Mouse (Mus musculus) forebrain, postnatal 0 days (tissue): Measurements from ENCODE around the gene Irf5. TPM values are rescaled to one million over a fixed set of nuclear protein-coding genes. Genes with fewer than 3 reads are reported as not detected.

Experiments
- ATAC-seq: fragments of 200-750 bp; cut with Nextera tagmentation; 2 replicates; pipeline ENCODE4 v1.8.0; 2017; ENCODE audit warnings: mild to moderate bottlenecking, moderate library complexity
- DNase-seq: peaks from one replicate; pipeline ENCODE4 v3.0.0-alpha.2; 2015
- H3K27ac ChIP-seq: fragments of 300-500 bp; sonication (generic); 2 replicates; pipeline ENCODE4 v1.5.1; 2014; ENCODE audit warnings: low read depth, mild to moderate bottlenecking, antibody characterized with exemption, low read length, moderate library complexity, mixed read lengths
- H3K27me3 ChIP-seq: fragments of 300-500 bp; sonication (generic); 2 replicates; pipeline ENCODE4 v1.6.1; 2014; ENCODE audit warnings: mild to moderate bottlenecking, low read length, mixed read lengths; ENCODE audit not compliant: insufficient read depth
- H3K36me3 ChIP-seq: fragments of 300-500 bp; sonication (generic); 2 replicates; pipeline ENCODE4 v1.6.1; 2014; ENCODE audit warnings: mild to moderate bottlenecking, moderate library complexity; ENCODE audit not compliant: insufficient read depth
- H3K4me1 ChIP-seq: fragments of 300-500 bp; sonication (generic); 2 replicates; pipeline ENCODE4 v1.6.1; 2014; ENCODE audit warnings: antibody characterized with exemption; ENCODE audit not compliant: insufficient read depth
- H3K4me2 ChIP-seq: fragments of 300-500 bp; sonication (generic); 2 replicates; pipeline ENCODE4 v1.6.1; 2014; ENCODE audit warnings: low read depth, mild to moderate bottlenecking, moderate library complexity
- H3K4me3 ChIP-seq: fragments of 300-500 bp; sonication (generic); 2 replicates; pipeline ENCODE4 v1.5.1; 2014; ENCODE audit warnings: low read depth, low read length, mixed read lengths
- H3K9ac ChIP-seq: fragments of 300-500 bp; sonication (generic); 2 replicates; pipeline ENCODE4 v1.6.1; 2014; ENCODE audit warnings: mild to moderate bottlenecking
- H3K9me3 ChIP-seq: fragments of 300-500 bp; sonication (generic); 2 replicates; pipeline ENCODE4 v1.6.1; 2016; ENCODE audit warnings: low read length
- CTCF ChIP-seq: sonication (generic); IDR thresholded peaks from 2 replicates; pipeline ENCODE4 v1.5.1; 2016; ENCODE audit warnings: antibody characterized with exemption, control low read depth, low read depth
- WGBS: fragments of 180-500 bp; shearing (Covaris S2); extraction: QIAGEN DNeasy Blood & Tissue Kit; methylation state at CpG from one replicate; pipeline ENCODE4 v1.1.7; 2014; 5-methylcytosine and 5-hydroxymethylcytosine counted together
- polyA plus RNA-seq: library from polyadenylated mRNA; unstranded; fragments of >200 nt; fragmentation: Nextera tagmentation; extraction: Ambion mirVana; gene quantifications from 2 replicates; pipeline ENCODE4 v1.2.1, GENCODE M21; 2015
- total RNA-seq: library from RNA; depleted of rRNA; stranded (reverse); fragments of >200 nt; gene quantifications from 2 replicates; pipeline ENCODE4 v1.2.3, GENCODE M21; 2014

Irf5 gene
- total and polyA plus RNA-seq, 2 experiments from 2014 or later, result 1.9 to 3.9 TPM

DNA sequence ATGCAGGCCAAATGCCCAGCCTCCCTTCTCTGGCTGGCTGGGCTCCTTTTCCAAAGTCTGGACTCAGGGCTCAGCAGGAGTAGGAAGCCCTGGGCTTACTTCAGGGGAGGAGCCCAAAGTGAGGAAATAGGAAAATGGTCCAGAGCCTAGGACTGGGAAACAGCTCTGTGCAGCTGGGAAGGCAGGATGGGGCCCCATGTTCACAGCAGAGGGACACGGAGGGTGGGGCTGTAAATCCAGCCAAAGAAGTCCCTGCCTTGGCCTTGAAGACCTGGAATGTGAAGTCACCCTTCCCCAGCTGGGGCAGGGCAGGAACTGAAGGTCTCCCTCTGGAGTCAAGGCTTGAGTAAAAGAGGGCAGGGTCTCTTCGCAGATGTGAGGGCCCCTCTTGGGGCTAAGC is 17.3 kb upstream of the Irf5 start:
- DNase-seq (no peak), ATAC-seq (no peak; the same call in 1 of the 2 replicates)
- H3K9me3 ChIP-seq, result no peaks in the 10 kb centered on the region
- no peak for TF ChIP-seq CTCF
- H3K27ac ChIP-seq, result no peak overlapping the region
- H3K4me1 ChIP-seq, result no peaks in the 10 kb centered on the region
- no peaks in the 10 kb centered on the region for H3K36me3 ChIP-seq
- no peak overlapping the region for H3K4me2 ChIP-seq
- H3K9ac ChIP-seq, result no peak overlapping the region
- H3K4me3 ChIP-seq, result no peak overlapping the region
- H3K27me3 ChIP-seq, result no peaks in the 10 kb centered on the region; the same call in 1 of the 2 replicates
- WGBS, result 60% methylated on average over 2 of the region's 2 CpGs

DNA sequence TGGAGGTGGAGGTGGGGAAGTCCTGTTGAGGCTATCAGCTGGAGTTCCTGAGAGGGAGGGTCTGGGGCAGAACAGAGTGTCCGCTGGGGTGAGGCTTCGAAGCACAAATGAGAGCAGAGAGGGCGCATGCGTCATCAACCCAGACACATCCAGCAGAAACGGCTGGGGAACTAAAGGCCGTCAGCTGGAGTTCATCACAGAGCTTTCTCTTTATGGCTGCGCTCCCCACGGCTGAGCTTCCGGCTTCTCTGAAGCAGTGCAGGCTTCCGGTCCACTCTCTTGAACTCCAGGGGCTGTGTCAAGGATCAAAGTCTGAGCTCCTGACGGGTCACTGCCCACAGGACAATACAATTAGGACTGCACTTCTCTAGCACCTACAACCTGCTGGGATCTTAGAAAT is 13.1 kb upstream of the Irf5 start:
- H3K9me3 ChIP-seq, result no peaks in the 10 kb centered on the region
- H3K27ac ChIP-seq, result no peak overlapping the region
- no peaks in the 10 kb centered on the region; the same call in 1 of the 2 replicates for H3K27me3 ChIP-seq
- peak overlapping the region; percentile 38 for H3K4me2 ChIP-seq
- no peaks in the 10 kb centered on the region for H3K4me1 ChIP-seq
- no peak for TF ChIP-seq CTCF
- DNase-seq (peak; percentile 30), ATAC-seq (peak; percentile 61)
- under 1% methylated on average over 11 of the region's 11 CpGs for WGBS
- H3K9ac ChIP-seq, result no peak overlapping the region
- H3K4me3 ChIP-seq, result no peak overlapping the region
- no peaks in the 10 kb centered on the region for H3K36me3 ChIP-seq

- Histone ChIP-seq H3K27ac (no peak overlapping the region), H3K4me2 (no peak overlapping the region), H3K9me3 (no peaks in the 10 kb centered on the region), H3K36me3 (no peaks in the 10 kb centered on the region), H3K27me3 (no peaks in the 10 kb centered on the region), H3K4me1 (no peaks in the 10 kb centered on the region), H3K9ac (no peak overlapping the region), H3K4me3 (no peak overlapping the region)
- WGBS, result 2% methylated on average over 5 of the region's 5 CpGs
- DNase-seq (no peak), ATAC-seq (no peak)
- peak; percentile 61 for TF ChIP-seq CTCF
Observed at GRCm38 (mm10) chr6:29517139-29517538, 9.3 kb upstream of the Irf5 start.

GRCm38 (mm10) chr6:29522626-29523300 is 3.7 kb upstream of the Irf5 start:
- DNase-seq (no peak), ATAC-seq (no peak)
- no peaks in the 10 kb centered on the region for H3K36me3 ChIP-seq
- no peak overlapping the region for H3K4me3 ChIP-seq
- H3K4me1 ChIP-seq, result 0 out of 2 replicates have a peak, but pooled peaks cover 3% of the 10 kb centered on the region
- no peak overlapping the region for H3K9ac ChIP-seq
- no peak overlapping the region for H3K4me2 ChIP-seq
- no peak for TF ChIP-seq CTCF
- H3K27me3 ChIP-seq, result peaks cover 17% of the 10 kb centered on the region
- no peak overlapping the region for H3K27ac ChIP-seq
- no peaks in the 10 kb centered on the region for H3K9me3 ChIP-seq
- 79% methylated on average over 6 of the region's 6 CpGs for WGBS

- H3K36me3 ChIP-seq, result no peaks in the 10 kb centered on the region
- 72% methylated on average over 12 of the region's 12 CpGs for WGBS
Observed at GRCm38 (mm10) chr6:29523301-29524033, 3.0 kb upstream of the Irf5 start.

GRCm38 (mm10) chr6:29524034-29524489 is 2.4 kb upstream of the Irf5 start:
- no peaks in the 10 kb centered on the region for H3K36me3 ChIP-seq
- no peak overlapping the region for H3K4me2 ChIP-seq
- ATAC-seq (no peak), DNase-seq (no peak)
- peaks cover 28% of the 10 kb centered on the region for H3K27me3 ChIP-seq
- H3K27ac ChIP-seq, result no peak overlapping the region
- H3K4me1 ChIP-seq, result 0 out of 2 replicates have a peak, but pooled peaks cover 3% of the 10 kb centered on the region
- H3K4me3 ChIP-seq, result no peak overlapping the region
- H3K9ac ChIP-seq, result no peak overlapping the region
- TF ChIP-seq CTCF, result no peak
- 70% methylated on average over 6 of the region's 6 CpGs for WGBS
- no peaks in the 10 kb centered on the region for H3K9me3 ChIP-seq

More at GRCm38 (mm10) chr6:29523301-29524033, 3.0 kb upstream of the Irf5 start:
- no peak for DNase-seq
- no peak for TF ChIP-seq CTCF
- Histone ChIP-seq H3K4me2 (no peak overlapping the region), H3K4me1 (0 out of 2 replicates have a peak, but pooled peaks cover 3% of the 10 kb centered on the region), H3K27me3 (peaks cover 24% of the 10 kb centered on the region), H3K9ac (no peak overlapping the region), H3K9me3 (no peaks in the 10 kb centered on the region), H3K27ac (no peak overlapping the region), H3K4me3 (no peak overlapping the region)
- no peak for ATAC-seq

- DNase-seq (no peak), ATAC-seq (no peak)
- 67% methylated on average over 6 of the region's 6 CpGs for WGBS
- H3K27me3 ChIP-seq, result peaks cover 35% of the 10 kb centered on the region
- peak; percentile 56 for TF ChIP-seq CTCF
- H3K36me3 ChIP-seq, result no peaks in the 10 kb centered on the region
- H3K4me1 ChIP-seq, result 0 out of 2 replicates have a peak, but pooled peaks cover 3% of the 10 kb centered on the region
- H3K4me3 ChIP-seq, result no peak overlapping the region
- no peak overlapping the region for H3K27ac ChIP-seq
- H3K9ac ChIP-seq, result no peak overlapping the region
- no peaks in the 10 kb centered on the region for H3K9me3 ChIP-seq
- H3K4me2 ChIP-seq, result no peak overlapping the region
Observed at GRCm38 (mm10) chr6:29525256-29525655, 1.2 kb upstream of the Irf5 start.
